Mouse (Mus musculus) cerebellum, adult 2 months (tissue): Measurements from ENCODE around the gene Slc9a3r1. TPM values are rescaled to one million over a fixed set of nuclear protein-coding genes. Genes with fewer than 3 reads are reported as not detected.

Experiments
- DNase-seq, 2 experiments: peaks; one replicate each; pipeline ENCODE4 v3.0.0; 2021
- H3K27ac ChIP-seq: fragments of 200-500 bp; 2 replicates; pipeline ENCODE4 v1.5.1; 2012; ENCODE audit warnings: low read length, control low read depth, inconsistent platforms; ENCODE audit not compliant: insufficient read depth
- H3K27me3 ChIP-seq: fragments of 200-500 bp; 2 replicates; pipeline ENCODE4 v1.6.1; 2012; ENCODE audit warnings: inconsistent platforms, mild to moderate bottlenecking, low read length, moderate library complexity; ENCODE audit not compliant: control insufficient read depth, insufficient read depth
- H3K4me1 ChIP-seq: fragments of 200-500 bp; 2 replicates; pipeline ENCODE4 v1.6.1; 2011; ENCODE audit warnings: low read length; ENCODE audit not compliant: control insufficient read depth, insufficient read depth
- H3K4me3 ChIP-seq: fragments of 200-500 bp; replicated peaks from 2 replicates; pipeline ENCODE3; 2011; ENCODE audit warnings: mild to moderate bottlenecking, low read depth, low read length, control low read depth; ENCODE audit not compliant: insufficient read depth
- CTCF ChIP-seq: fragments of 200-500 bp; IDR thresholded peaks from 2 replicates; pipeline ENCODE4 v1.5.1; 2011; ENCODE audit warnings: low read depth, mild to moderate bottlenecking, control low read depth, low read length, moderate library complexity, borderline replicate concordance; ENCODE audit not compliant: insufficient read depth
- POLR2A ChIP-seq: fragments of 200-500 bp; IDR thresholded peaks from 2 replicates; pipeline ENCODE4 v1.6.1; 2011; ENCODE audit warnings: low read length, control low read depth, borderline replicate concordance; ENCODE audit not compliant: insufficient read depth
- WGBS: fragments of 180-500 bp; shearing (Covaris S2); methylation state at CpG from one replicate; pipeline ENCODE4 v1.1.7; 2018; 5-methylcytosine and 5-hydroxymethylcytosine counted together
- polyA plus RNA-seq: library from polyadenylated mRNA; depleted of rRNA; stranded (reverse); fragments of >200 nt; gene quantifications from 2 replicates; pipeline ENCODE4 v1.2.3, GENCODE M21; 2012

The Slc9a3r1 gene
- polyA plus RNA-seq, 1 experiment: 87.2 TPM

- Histone ChIP-seq H3K27me3 (no peaks in the 10 kb centered on the region), H3K27ac (no peak overlapping the region), H3K4me1 (no peaks in the 10 kb centered on the region), H3K4me3 (no peak overlapping the region)
- no peak for TF ChIP-seq POLR2A
- no peak for TF ChIP-seq CTCF
- no peak for DNase-seq
- 85% methylated on average over 2 of the region's 2 CpGs for WGBS
These were observed 21.2 kb upstream of the Slc9a3r1 start for GRCm38 (mm10) chr11:115141970-115142369.

- no peak for DNase-seq
These were observed 15.3 kb upstream of the Slc9a3r1 start for GRCm38 (mm10) chr11:115147813-115148212.

GRCm38 (mm10) chr11:115150741-115151254 lies 12.3 kb upstream of the Slc9a3r1 start:
- H3K4me3 ChIP-seq: no peak overlapping the region
- no peak overlapping the region for H3K27ac ChIP-seq
- TF ChIP-seq CTCF (no peak), POLR2A (no peak)
- no peak for DNase-seq
- 84% methylated on average over 6 of the region's 6 CpGs for WGBS
- peaks cover 12% of the 10 kb centered on the region; the same call in 1 of the 2 replicates for H3K4me1 ChIP-seq
- H3K27me3 ChIP-seq: no peaks in the 10 kb centered on the region

More at GRCm38 (mm10) chr11:115147813-115148212, 15.3 kb upstream of the Slc9a3r1 start:
- no peaks in the 10 kb centered on the region for H3K27me3 ChIP-seq
- H3K27ac ChIP-seq: no peak overlapping the region
- H3K4me1 ChIP-seq: peaks cover 4% of the 10 kb centered on the region; the same call in 1 of the 2 replicates
- H3K4me3 ChIP-seq: no peak overlapping the region
- 66% methylated on average over 4 of the region's 4 CpGs for WGBS
- no peak for TF ChIP-seq CTCF
- TF ChIP-seq POLR2A: no peak

DNA sequence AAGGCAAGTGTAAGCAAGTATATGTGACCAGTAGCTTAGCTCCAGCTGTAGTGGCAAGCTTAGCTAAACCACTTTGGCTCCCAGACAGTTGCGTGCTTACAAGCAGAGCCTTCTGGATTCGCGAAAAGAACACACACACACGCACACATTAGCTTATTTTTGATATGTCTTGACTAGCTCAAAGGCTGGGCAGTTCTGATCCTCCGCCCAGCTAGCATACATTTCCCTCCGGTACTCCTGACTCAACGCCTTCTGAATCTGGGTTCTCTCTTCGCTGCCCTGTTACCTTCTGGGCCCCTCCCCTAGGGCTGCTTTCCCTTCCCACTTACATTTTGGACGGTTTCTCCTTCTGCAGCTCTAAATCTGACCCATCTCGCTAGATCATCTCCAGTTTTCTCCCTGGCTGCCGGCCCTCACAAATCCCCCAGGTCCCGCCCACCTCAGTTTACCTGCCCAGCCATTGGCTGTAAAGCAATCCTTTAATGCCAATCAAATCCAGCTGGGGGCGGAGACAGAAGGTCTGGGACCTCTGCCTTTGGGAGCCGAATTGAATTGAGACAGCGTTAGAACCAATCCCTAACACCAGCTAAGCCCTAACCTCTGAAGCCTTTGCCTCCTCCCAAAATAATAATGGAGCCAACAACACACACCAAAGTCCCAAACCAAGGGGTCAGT lies 11.2 kb upstream of the Slc9a3r1 start:
- Histone ChIP-seq H3K27ac (peak overlapping the region; percentile 32; the same call in 1 of the 2 replicates), H3K27me3 (no peaks in the 10 kb centered on the region), H3K4me3 (peak overlapping the region; percentile 62), H3K4me1 (peaks cover 12% of the 10 kb centered on the region; the same call in 1 of the 2 replicates)
- TF ChIP-seq CTCF (no peak), POLR2A (peak; percentile 43; the same call in 1 of the 2 replicates)
- WGBS: 13% methylated on average over 15 of the region's 15 CpGs
- DNase-seq: peak; percentile 84 to 85

- TF ChIP-seq POLR2A (no peak), CTCF (no peak)
- H3K4me1 ChIP-seq: peaks cover 12% of the 10 kb centered on the region; the same call in 1 of the 2 replicates
- WGBS: 84% methylated on average over 9 of the region's 9 CpGs
- H3K4me3 ChIP-seq: no peak overlapping the region
- no peaks in the 10 kb centered on the region for H3K27me3 ChIP-seq
- no peak overlapping the region for H3K27ac ChIP-seq
- DNase-seq: no peak
These were observed 10.1 kb upstream of the Slc9a3r1 start for GRCm38 (mm10) chr11:115153088-115153487.

DNA sequence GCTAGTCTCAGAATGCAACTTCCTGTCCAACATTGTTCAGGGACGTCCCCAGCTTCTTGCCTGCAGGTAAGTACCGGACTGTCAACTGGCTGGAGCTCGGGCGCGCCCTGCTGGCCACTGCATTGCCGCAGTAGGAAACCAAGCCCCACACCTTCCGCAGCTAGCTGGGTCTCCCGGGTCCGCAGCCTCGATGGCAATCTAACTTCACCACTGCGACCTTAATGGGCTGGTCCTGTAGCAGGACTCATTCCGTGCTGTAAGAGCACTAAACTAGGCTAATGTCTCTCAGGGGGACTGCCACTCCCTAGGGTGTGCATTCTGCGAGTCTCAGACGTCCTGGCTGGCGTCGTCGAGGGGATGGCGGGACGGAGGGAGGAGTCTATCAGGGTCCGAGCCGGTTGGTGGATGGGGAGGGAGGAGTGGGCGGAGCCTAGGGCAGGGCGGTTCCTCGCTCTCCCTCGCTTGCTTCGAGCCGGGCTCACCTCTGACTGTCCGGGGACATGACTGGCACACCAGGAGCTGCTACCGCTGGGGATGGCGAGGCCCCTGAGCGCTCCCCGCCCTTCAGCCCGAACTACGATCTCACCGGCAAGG lies 9.3 kb upstream of the Slc9a3r1 start:
- H3K4me1 ChIP-seq: peaks cover 12% of the 10 kb centered on the region; the same call in 1 of the 2 replicates
- no peaks in the 10 kb centered on the region for H3K27me3 ChIP-seq
- H3K4me3 ChIP-seq: no peak overlapping the region
- no peak overlapping the region for H3K27ac ChIP-seq
- WGBS: 2% methylated on average over 35 of the region's 35 CpGs
- TF ChIP-seq CTCF (peak; percentile 93), POLR2A (no peak)
- DNase-seq: peak; percentile 82 to 86

DNA sequence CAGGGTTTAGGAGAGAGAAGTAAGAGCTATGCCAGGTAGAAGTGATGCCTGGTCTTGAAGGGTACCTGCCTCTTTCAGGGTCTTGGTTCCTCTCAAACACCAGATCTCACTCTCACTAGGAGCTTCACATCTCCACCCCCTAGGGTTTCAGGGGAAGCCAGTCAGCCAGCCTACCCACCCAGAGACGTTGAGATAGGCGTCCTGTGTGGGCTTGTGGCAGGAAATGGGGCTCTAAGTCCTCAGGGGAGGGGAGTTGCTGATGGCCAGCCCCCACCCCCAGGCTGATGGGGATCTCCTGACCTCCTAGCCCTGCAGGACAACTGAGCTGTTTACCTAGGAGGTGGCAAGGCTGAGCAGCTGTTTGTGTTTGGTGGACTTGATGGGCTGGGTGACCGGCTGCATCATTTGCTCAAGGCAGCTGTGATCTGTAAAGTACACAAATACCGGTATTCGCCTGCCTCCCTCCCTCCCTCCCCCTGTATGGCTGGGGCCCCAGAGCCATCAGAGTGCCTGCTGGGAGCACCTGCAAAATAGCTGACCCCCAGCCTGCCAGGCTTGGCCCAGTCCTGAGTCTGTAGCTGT lies 8.0 kb upstream of the Slc9a3r1 start:
- 57% methylated on average over 5 of the region's 5 CpGs for WGBS
- H3K4me1 ChIP-seq: peaks cover 12% of the 10 kb centered on the region; the same call in 1 of the 2 replicates
- H3K27ac ChIP-seq: no peak overlapping the region
- H3K4me3 ChIP-seq: no peak overlapping the region
- DNase-seq: peak in 1 of 2 experiments; percentile 8
- TF ChIP-seq CTCF (no peak), POLR2A (no peak)
- no peaks in the 10 kb centered on the region for H3K27me3 ChIP-seq

DNA sequence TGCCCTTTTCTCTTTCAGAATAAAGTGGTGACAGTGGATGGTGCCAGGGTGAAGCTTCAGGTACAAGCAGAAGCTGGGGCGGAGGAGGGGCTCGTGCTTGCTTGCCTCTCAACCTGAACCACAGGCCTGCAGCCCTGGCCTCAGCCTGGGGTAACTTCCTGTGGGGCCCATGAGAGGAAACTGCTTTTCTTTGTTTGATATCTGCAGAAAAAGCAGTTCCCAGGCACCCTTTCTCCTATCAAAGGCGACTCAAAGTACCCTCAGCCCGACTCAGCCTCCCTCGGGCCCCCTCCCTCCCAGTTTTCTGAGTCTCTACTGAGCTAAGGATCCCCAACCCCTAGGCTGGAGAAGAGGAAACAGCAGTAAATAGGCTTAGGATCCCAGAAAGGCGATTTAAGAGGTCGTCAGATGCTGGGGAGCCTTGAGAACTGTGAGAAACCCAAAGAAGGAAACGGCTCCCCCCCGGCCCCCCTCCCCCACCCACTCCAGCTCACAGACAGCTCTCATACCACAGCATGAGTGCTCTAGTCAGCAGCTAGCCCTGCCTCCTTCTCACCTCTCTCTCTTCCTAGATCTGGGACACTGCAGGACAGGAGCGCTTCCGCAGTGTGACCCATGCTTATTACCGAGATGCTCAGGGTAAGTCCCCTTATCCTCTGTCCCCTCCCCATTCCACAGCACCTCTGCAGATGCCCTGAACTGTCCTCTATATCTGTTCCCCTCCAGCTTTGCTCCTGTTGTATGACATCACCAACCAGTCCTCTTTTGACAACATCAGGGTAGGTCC lies 5.0 kb upstream of the Slc9a3r1 start:
- TF ChIP-seq POLR2A (no peak), CTCF (no peak)
- DNase-seq: no peak
- 50% methylated on average over 12 of the region's 12 CpGs for WGBS
- Histone ChIP-seq H3K4me3 (no peak overlapping the region), H3K27me3 (no peaks in the 10 kb centered on the region), H3K27ac (no peak overlapping the region), H3K4me1 (peaks cover 7% of the 10 kb centered on the region; the same call in 1 of the 2 replicates)
